Mouse (Mus musculus): ENCODE results near the gene Clcn7. TPM values are rescaled to one million over a fixed set of nuclear protein-coding genes. Genes with fewer than 3 reads are reported as not detected.

Gene Clcn7
- total and polyA plus RNA-seq, 3 experiments, result 10.9 to 16.4 TPM; not detected in 1

DNA sequence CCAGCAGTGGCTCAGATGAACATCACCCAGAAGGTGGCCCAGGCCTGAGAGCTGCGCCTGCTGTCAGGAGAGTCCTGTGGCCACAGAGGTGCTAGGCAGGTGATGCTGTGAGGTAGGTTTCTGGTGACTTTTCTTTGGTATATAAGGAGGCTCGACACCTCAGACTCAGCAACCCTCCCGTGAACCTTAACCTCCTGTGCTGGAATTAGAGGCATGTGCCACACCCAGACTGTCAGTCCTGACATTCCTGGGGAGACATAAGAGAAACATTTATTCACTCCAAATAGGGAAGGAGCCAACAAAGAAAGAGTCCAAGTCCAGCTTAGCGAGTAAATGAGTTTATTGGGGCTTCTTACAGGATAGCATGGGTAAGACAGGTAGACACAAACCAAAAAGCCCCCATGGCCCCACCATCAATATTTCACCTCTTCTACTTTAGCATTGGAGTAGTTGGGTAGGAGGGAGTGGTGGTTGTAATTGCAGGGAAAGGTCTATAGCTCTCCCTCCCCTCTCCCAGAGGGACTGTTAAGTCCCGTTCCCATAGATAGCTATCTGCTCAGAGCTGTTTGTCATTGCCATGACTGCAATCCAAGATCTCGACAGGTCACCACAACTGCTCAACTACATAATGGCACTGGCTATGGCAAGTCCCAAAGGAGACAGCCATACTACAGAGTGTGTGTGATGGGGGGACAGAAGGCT, 32.9 kb downstream of the Clcn7 start:
- no peaks in the 10 kb centered on the region for H3K27me3 ChIP-seq (ENCODE audit: control insufficient read depth in 1 of 2, insufficient read depth in 2 of 2, low read length in 2 of 2)
- H3K79me2 ChIP-seq (ENCODE audit: control insufficient read depth, insufficient read depth, low read length, poor library complexity), result no peaks in the 10 kb centered on the region
- no peak overlapping the region for H3K9ac ChIP-seq (ENCODE audit: control insufficient read depth, low read depth, low read length, poor library complexity, severe bottlenecking)
- no peak overlapping the region for H3K4me3 ChIP-seq (ENCODE audit: control insufficient read depth in 1 of 2, insufficient read depth in 1 of 2, low read depth in 2 of 2, low read length in 2 of 2)
- 0 out of 4 replicates have a peak, but pooled peaks cover 0 to 4% of the 10 kb centered on the region in 2 experiments for H3K4me1 ChIP-seq (ENCODE audit: control insufficient read depth in 1 of 2, insufficient read depth in 2 of 2, low read length in 2 of 2)
- TF ChIP-seq MYB (IDR thresholded peaks at IDR 0.05; ENCODE audit: low read depth, low read length) (no peak), RAD21 (IDR thresholded peaks at IDR 0.05; ENCODE audit: low read depth, low read length) (no peak), BHLHE40 (IDR thresholded peaks at IDR 0.05; ENCODE audit: borderline replicate concordance, low read depth, low read length) (no peak), CTCF (IDR thresholded peaks at IDR 0.05 in 2 of 3, conservative IDR thresholded peaks at IDR 0.05 in 1 of 3; ENCODE audit: control insufficient read depth in 1 of 3, insufficient read depth in 1 of 3, low read depth in 2 of 3, low read length in 3 of 3, poor library complexity in 1 of 3, severe bottlenecking in 1 of 3) (no peak), TAL1 (IDR thresholded peaks at IDR 0.05; ENCODE audit: low read length) (no peak), CHD1 (IDR thresholded peaks at IDR 0.05; ENCODE audit: low read depth, low read length) (no peak), CHD2 (IDR thresholded peaks at IDR 0.05; ENCODE audit: low read length) (no peak), MXI1 (IDR thresholded peaks at IDR 0.05; ENCODE audit: low read depth, low read length) (no peak), USF2 (IDR thresholded peaks at IDR 0.05; ENCODE audit: borderline replicate concordance in 1 of 2, insufficient read depth in 1 of 2, low read depth in 1 of 2, low read length in 2 of 2) (no peak), MYC (IDR thresholded peaks at IDR 0.05; ENCODE audit: low read depth, low read length) (no peak), NRF1 (IDR thresholded peaks at IDR 0.05; ENCODE audit: insufficient read depth, low read depth, low read length, poor library complexity, severe bottlenecking) (no peak), MAZ (IDR thresholded peaks at IDR 0.05; ENCODE audit: low read depth, low read length) (no peak)
- DNase-seq (ENCODE audit: low read depth, low spot score), result no peak
- no peaks in the 10 kb centered on the region for H3K9me3 ChIP-seq (replicated peaks; ENCODE audit: insufficient read depth, low read length)
- H3K27ac ChIP-seq (ENCODE audit: control insufficient read depth, low read depth, low read length), result no peak overlapping the region
- no peaks in the 10 kb centered on the region for H3K36me3 ChIP-seq (ENCODE audit: control insufficient read depth in 1 of 2, insufficient read depth in 2 of 2, low read length in 2 of 2)

DNA sequence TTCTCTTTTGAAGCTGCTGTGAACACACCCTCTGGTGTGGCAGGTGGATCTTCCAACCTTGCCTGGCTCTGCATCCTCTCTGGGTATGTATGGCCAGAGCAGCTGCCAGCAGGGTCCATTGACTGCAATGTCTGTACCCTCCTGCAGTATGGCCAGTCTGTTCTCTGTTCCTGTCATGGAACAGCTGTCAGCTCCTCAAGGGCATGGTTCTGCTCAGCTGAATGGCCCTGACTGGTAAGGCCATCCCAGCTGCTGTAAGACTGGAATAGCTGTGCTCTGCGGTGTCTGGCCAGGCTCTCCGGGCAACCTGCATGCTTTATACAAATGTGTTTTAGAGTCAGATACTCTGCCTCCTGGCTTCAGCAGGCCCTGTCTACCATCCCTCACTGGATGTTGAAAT, 36.5 kb downstream of the Clcn7 start:
- DNase-seq (ENCODE audit: low read depth, low spot score), result no peak
- H3K27me3 ChIP-seq (ENCODE audit: control insufficient read depth in 1 of 2, insufficient read depth in 2 of 2, low read length in 2 of 2), result no peaks in the 10 kb centered on the region

More for the DNA sequence above, 36.5 kb downstream of the Clcn7 start:
- H3K27ac ChIP-seq (ENCODE audit: control insufficient read depth, low read depth, low read length), result no peak overlapping the region
- H3K79me2 ChIP-seq (ENCODE audit: control insufficient read depth, insufficient read depth, low read length, poor library complexity), result no peaks in the 10 kb centered on the region
- 0 out of 4 replicates have a peak, but pooled peaks cover 0 to 4% of the 10 kb centered on the region in 2 experiments for H3K4me1 ChIP-seq (ENCODE audit: control insufficient read depth in 1 of 2, insufficient read depth in 2 of 2, low read length in 2 of 2)
- no peak overlapping the region for H3K9ac ChIP-seq (ENCODE audit: control insufficient read depth, low read depth, low read length, poor library complexity, severe bottlenecking)
- no peak for TF ChIP-seq MAZ (IDR thresholded peaks at IDR 0.05; ENCODE audit: low read depth, low read length)
- no peak for TF ChIP-seq ZC3H11A (IDR thresholded peaks at IDR 0.05; ENCODE audit: low read depth, low read length)
- no peak for TF ChIP-seq CHD2 (IDR thresholded peaks at IDR 0.05; ENCODE audit: low read length)
- TF ChIP-seq USF1 (IDR thresholded peaks at IDR 0.05; ENCODE audit: low read depth, low read length), result no peak
- no peak for TF ChIP-seq MEF2A (IDR thresholded peaks at IDR 0.05; ENCODE audit: extremely low read depth, insufficient replicate concordance, low read depth, low read length, poor library complexity, severe bottlenecking)
- TF ChIP-seq ZKSCAN1 (IDR thresholded peaks at IDR 0.05; ENCODE audit: low read depth, low read length), result no peak
- TF ChIP-seq GATA1 (IDR thresholded peaks at IDR 0.05; ENCODE audit: low read depth, low read length), result no peak
- TF ChIP-seq MAX (IDR thresholded peaks at IDR 0.05; ENCODE audit: low read length), result no peak
- no peak for TF ChIP-seq ZNF384 (IDR thresholded peaks at IDR 0.05; ENCODE audit: low read depth, low read length)
- TF ChIP-seq SIN3A (IDR thresholded peaks at IDR 0.05; ENCODE audit: low read length), result no peak
- no peak for TF ChIP-seq MYC (IDR thresholded peaks at IDR 0.05; ENCODE audit: low read depth, low read length)
- no peak for TF ChIP-seq KAT2A (conservative IDR thresholded peaks at IDR 0.05; ENCODE audit: low read depth, low read length)
- TF ChIP-seq E2F4 (IDR thresholded peaks at IDR 0.05; ENCODE audit: borderline replicate concordance, low read depth, low read length), result no peak
- TF ChIP-seq CHD1 (IDR thresholded peaks at IDR 0.05; ENCODE audit: low read depth, low read length), result no peak
- no peak for TF ChIP-seq UBTF (IDR thresholded peaks at IDR 0.05; ENCODE audit: borderline replicate concordance, insufficient read depth, low read depth, low read length)
- no peak for TF ChIP-seq TAL1 (IDR thresholded peaks at IDR 0.05; ENCODE audit: low read length)
- no peak overlapping the region for H3K4me3 ChIP-seq (ENCODE audit: control insufficient read depth in 1 of 2, insufficient read depth in 1 of 2, low read depth in 2 of 2, low read length in 2 of 2)
- H3K36me3 ChIP-seq (ENCODE audit: control insufficient read depth in 1 of 2, insufficient read depth in 2 of 2, low read length in 2 of 2), result no peaks in the 10 kb centered on the region
- no peaks in the 10 kb centered on the region for H3K9me3 ChIP-seq (replicated peaks; ENCODE audit: insufficient read depth, low read length)
